Mouse (Mus musculus): ENCODE measurements around the gene Fam120a.

- TF ChIP-seq GATA1 (IDR thresholded peaks at IDR 0.05; ENCODE audit: low read length) (no peak), TAL1 (IDR thresholded peaks at IDR 0.05; ENCODE audit: low read length) (no peak)
Observed at GRCm38 (mm10) chr13:48966851-48967821, 681 bp downstream of the Fam120a start.

All from erythroblast, embryonic 14.5 days (primary cell).